Mouse (Mus musculus) layer of hippocampus, adult 6 months (tissue): ENCODE data around the gene Psme4. TPM values are rescaled to one million over a fixed set of nuclear protein-coding genes. Genes with fewer than 3 reads are reported as not detected.

Experiments used
- long read RNA-seq, 2 experiments: library from polyadenylated mRNA; unstranded; transcript quantifications; one replicate each; pipeline ENCODE4 v2.0.0; 2019 to 2020
- polyA plus RNA-seq: library from polyadenylated mRNA; unstranded; fragments of <200 nt; fragmentation: Nextera tagmentation; gene quantifications from 2 replicates; pipeline ENCODE4 v1.2.3, GENCODE M21; 2021

Gene Psme4
- 2.0 and 2.6 TPM in 2 replicates for polyA plus RNA-seq
- long read RNA-seq, experiment 1, partial matches to known transcripts, result 11 of 14 reads
- long read RNA-seq, experiment 1, other reads (novel, unspliced or antisense), result 3 of 14 reads
- long read RNA-seq, experiment 2, partial matches to known transcripts, result 9 of 14 reads
- long read RNA-seq, experiment 2, other reads (novel, unspliced or antisense), result 5 of 14 reads

GRCm38 (mm10) chr11:30771267-30771903, at the start of gene Psme4:
Gene Psme4, plus strand, starts transcription at chr11:30771726.

DNA sequence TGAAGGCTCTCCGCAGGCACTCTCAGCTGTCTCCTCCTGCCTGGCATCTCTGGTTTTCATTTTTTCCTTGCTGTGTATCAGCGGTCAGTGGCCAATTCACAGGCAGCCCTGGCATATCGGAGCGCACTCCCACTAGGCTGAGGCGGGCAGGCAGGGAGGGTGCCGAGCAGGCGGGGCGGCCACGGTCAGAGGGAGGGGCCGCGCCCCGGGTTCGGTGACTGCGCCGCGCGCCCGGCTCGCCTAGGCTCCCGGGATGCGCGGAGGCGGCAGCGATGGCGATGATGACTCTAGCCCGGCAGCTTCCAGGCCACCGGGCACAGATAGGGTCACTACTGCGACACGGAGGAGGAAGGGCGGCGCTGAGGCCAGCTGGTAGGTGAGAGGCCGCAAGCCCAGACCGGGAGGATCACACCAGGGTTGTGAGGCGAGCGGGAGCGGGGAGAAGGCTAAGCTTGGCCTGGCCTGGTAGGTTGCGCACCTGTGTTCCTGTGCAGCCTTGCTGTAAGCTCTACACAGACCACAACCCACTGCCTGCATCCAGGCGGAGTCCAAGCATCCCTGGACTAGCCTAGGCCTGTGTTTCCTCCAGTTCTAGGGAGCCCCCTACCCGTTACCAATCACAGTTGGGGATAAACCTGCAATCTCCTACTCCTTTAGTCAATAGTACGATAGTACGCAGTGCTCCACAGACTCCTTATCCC, 113.8 kb downstream of the Psme4 start, which contains the start of the genes Gpr75 and Asb3:
Gpr75 (plus strand) TSS at position 188 of the 701 bp plus-strand sequence.
Asb3 (plus strand) TSS at position 246 of the 701 bp plus-strand sequence.

Other genes with a start within 250 kb of the Psme4 start
- gene Acyp2, start 122.1 kb upstream of the Psme4 start, polyA plus RNA-seq, result 79.3 and 91.7 TPM in 2 replicates
- gene Gpr75, start 113.6 kb downstream of the Psme4 start, polyA plus RNA-seq, result 7.7 and 8.4 TPM in 2 replicates
- 24.2 and 24.6 TPM in 2 replicates for gene Asb3, start 113.7 kb downstream of the Psme4 start, polyA plus RNA-seq
- 9.4 and 14.9 TPM in 2 replicates for gene Erlec1, start 182.6 kb downstream of the Psme4 start, polyA plus RNA-seq
- 22.0 and 24.7 TPM in 2 replicates for gene Chac2, start 214.6 kb downstream of the Psme4 start, polyA plus RNA-seq